Mouse (Mus musculus) 3T3-L1 (cell line): ENCODE results near the gene Csrnp1.
A peak's percentile ranks its signal among the peaks of the same experiment; 100 is the strongest.
"Not testable (repeated sequence)": the region's sequence is repeated elsewhere in the genome, so short reads cannot be mapped to it uniquely, and the experiment has no call there.

Experiments
- DNase-seq: peaks from one replicate; pipeline ENCODE4 v3.0.0-alpha.2; 2015; ENCODE audit warnings: low read depth, low spot score

Gene Csrnp1

DNA sequence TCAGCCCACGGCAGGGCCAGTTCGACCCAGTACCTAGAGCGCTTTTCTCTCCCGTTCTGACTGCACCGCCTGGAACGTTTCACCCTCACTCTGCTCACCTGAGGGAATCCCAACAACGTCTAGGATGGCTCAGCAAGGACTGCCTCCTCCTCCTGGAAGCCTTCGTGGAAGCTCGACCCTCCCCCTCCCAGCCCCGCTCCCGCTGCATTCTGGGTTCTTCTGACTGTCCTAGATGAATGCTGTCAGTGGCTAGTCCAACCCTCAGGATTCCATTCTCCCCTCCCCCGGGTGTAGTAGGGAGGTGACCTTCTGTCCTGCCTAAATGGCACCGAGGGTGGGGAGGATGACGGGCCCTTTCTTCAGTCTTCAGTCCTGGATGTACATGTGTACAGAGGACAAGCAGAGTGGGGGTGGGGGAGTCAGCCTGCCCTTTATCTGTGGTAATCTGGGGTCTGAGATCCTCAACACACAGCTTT, at the start of gene Csrnp1:
Gene Csrnp1 (minus strand): TSS at position 123 of the 476 bp plus-strand sequence.
- no peak for DNase-seq

- DNase-seq, result no peak
Observed at GRCm38 (mm10) chr9:120032710-120033109, 48.3 kb upstream of the Csrnp1 start.

DNA sequence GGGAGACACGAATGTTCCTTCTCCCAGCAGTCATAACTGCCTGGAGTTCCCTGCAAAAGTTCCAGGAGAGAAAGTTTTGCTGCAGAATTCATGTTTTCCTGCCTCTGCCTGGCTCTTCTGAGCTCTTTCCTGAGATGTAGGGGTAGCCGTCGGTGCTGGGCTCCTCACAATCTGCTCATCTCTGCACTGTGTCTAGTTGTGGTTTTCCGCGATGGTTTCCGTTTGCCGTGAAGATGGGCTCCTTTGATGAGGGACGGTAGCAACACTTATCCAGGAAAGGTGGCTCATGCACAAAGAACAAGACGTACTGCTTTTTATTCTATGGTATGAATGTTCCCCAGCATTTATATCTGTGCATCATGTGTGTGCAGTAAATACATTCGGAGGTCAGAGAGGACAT, 46.0 kb upstream of the Csrnp1 start:
- DNase-seq, result no peak

GRCm38 (mm10) chr9:120029880-120030279, 45.4 kb upstream of the Csrnp1 start:
- DNase-seq, result no peak

DNA sequence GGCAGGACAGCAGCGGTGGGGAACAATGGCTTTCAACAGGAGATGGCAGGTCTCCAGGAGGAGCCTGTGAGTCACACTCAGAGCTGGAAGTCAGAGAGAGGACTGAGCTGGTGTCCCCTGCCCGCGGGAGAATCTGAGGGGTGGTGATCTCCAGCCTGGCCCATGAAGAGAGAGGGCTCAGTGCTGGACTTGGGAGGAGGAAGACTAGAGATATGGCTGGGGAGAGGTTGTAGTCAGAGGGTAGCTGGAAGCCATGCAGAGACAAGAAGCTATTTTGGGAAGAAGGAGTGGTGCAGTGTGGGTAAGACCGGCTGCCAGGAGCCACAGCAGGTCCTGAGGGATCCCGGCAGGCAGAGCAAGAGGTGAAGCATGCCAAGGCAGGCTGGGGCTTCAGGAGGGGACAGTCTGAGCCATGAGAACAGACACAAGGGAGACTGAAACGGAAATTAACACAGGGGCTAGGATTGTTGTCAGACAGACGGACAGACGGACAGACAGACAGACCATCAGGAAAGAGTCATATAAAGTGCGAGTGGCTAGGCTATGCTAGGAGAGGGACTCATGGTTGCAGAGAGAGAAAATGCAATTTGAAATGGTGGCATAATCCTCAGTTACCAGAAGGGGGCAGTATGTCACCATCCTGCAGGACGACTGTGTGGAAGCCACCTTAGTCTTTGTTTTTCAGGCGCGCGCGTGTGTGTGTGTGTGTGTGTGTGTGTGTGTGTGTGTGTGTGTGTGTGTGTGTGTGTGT, 43.1 kb upstream of the Csrnp1 start:
- DNase-seq, result peak; percentile 88

GRCm38 (mm10) chr9:120024625-120025024, 40.2 kb upstream of the Csrnp1 start:
- no peak for DNase-seq

DNA sequence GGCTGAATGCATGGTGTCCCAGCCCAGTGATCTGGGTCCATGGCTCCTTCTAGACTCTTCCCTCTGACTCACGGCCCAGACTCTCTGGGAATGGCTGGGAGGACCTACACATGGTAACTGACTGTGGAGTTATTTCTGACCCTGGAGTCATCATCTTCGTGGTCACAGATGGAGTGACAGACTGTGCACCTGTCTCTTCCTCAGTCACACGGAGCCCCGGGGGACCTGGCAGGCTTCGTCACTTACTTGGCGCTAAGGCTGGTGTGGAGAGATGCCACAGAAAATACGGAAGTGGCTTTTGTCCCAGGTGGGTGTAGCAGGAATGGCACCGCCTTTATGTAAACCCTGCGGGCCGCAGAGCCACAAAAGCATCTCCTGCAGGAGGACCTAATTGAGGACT, 39.7 kb upstream of the Csrnp1 start:
- no peak for DNase-seq

DNA sequence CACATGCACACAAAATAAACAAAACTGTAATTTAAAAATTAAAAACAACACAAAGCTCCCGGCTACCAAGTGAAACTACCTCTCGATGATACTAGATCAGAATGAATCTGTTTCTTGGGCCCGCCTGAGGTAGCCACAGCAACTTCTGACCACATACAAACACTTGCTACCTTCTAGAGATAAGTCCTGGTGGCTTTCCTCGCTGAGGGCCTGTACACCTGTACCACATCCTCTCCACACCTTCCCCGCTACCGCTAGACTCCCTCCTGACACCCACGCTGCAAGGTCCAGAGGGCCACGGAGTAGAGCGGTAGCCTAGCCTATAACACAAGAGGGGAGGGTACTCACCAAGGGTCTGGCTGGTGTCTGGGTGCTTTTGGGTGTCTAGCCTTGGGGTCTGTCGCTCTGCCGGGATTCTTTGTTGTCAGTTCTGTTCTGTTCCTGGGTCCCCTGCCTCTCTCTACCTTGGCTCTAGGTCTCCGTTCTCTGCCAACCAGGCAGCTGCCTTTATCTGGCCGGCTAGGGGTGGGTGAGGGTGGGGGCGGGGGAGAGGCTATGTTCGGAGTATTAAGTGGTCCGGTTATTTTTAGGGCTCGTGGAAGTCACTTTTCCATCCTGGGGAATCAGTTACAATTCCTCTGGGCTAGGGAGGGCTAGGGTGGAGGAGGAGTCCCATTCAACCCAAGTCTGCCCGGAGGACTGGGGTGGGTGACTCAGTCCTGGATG, 38.8 kb upstream of the Csrnp1 start, which contains the start of gene Xirp1:
Gene Xirp1 (minus strand): TSS at position 513 of the 726 bp plus-strand sequence.
- no peak for DNase-seq

DNA sequence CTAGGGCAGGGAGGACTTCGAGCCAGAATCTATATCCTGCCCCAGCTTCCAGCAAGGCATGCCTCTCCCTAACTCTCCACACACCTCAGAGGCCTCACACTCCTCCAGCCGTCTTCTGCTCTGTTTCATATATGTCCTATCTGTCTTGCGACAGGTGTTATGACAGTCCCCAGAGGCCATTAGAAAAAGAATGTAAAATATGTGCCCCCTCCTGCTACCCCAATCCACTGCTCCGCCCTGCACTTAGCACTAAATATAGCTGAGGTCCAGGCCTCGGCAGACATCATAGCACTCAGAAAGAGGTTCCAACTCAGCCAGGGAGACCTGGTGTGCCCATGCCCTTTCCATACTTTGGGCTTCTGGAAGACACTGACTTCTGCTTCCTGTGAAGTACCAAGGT, 36.7 kb upstream of the Csrnp1 start:
- DNase-seq, result no peak

GRCm38 (mm10) chr9:120020285-120020890, 35.9 kb upstream of the Csrnp1 start:
- peak; percentile 92 for DNase-seq

GRCm38 (mm10) chr9:120016956-120017355, 32.5 kb upstream of the Csrnp1 start:
- no peak for DNase-seq

GRCm38 (mm10) chr9:120014828-120015227, 30.4 kb upstream of the Csrnp1 start:
- no peak for DNase-seq

- DNase-seq, result peak; percentile 82
Observed at GRCm38 (mm10) chr9:120013251-120013820, 28.9 kb upstream of the Csrnp1 start.

DNA sequence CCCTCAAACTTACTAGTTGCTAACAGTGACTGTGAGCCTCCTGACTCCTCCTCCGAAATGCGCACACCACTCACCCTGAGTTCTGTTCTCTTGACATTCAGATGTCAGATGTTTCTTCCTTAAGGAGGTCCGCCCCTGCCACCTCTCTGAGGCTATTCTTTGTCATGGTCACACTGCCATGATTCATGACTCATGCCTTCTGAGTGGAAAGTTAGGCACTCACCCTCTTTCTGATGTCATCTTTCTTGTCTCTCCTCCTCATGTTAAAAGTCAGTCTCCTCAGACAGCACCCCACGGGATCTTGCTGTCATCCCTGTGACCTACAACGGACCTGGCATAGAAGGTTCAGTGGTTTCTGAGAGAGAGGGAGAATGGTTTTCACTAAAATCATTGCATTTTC, 28.3 kb upstream of the Csrnp1 start:
- DNase-seq, result peak; percentile 68

- not testable (repeated sequence) for DNase-seq
Observed at GRCm38 (mm10) chr9:120012161-120012560, 27.7 kb upstream of the Csrnp1 start.

DNA sequence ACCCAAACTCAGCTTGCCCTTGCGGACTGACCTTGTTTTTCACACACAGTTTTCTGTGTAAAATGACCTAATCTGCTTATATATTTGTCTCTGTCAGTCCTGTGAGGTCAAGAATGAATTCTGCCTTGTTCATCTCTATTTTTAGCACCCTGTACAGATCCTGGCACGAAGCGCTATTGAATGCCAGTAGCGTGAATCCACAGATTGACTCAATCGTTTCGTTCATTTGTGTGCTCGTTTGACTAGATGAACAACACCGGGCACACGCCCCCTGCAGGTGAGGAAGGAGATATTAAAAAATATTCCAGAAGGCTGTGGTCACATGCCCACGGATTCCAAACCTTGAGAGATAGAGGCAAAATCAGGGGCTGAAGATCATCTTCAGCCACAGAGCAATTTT, 27.1 kb upstream of the Csrnp1 start:
- DNase-seq, result peak; percentile 97

DNA sequence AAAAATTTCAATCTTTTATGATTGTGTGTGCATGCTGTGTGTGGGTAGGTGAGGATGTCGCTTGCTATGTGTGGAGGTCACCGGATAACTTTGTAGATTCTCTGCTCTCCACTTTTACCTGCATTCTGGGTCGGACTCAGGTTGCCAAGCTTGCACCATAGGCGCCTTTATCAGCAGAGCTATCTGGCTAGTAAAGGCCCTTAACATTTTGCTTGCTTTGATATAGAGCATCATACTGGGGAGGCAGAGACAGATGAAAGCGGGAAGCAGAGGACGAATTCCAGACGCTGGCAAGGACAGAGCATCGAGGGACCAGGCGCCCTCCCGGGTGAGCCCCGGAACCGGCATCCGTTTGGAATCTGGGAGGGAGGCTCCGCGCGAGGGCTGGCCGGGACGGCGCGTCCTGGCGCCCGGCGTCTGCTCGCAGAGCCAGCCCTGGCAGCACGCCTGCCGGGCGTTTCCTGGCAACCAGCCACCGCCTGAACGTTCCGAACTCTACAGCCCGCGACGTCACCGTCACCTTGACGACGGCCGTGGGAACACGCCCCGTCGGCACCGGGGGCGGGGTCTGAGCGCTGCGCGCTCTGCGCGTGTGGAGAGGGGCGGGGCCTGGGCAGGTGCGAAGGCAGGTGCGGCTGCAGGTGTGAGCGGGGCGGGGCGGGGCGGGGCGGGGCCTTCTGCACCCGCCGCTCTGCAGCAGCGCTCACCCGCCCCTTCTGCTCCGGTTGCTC, 26.5 kb upstream of the Csrnp1 start:
- peak; percentile 85 for DNase-seq

DNA sequence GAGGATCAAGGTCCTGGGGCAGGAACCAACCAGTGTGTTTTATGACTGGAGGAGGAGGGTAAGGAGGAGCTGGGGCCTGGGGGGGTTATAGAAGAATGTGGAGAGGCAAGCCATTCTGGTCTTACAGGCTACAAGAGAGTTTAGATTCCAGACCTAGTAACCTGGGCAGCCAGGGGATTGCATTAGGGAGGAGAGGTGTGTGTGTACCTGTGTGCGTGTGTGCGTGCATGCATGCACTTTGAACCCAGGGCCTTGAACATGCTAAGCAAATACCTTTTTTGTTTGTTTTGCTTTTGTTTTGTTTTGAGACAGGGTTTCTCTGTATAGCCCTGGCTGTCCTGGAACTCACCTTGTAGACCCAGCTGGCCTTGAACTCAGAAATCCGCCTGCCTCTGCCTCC, 25.4 kb upstream of the Csrnp1 start:
- no peak for DNase-seq

GRCm38 (mm10) chr9:120009226-120009841, 24.9 kb upstream of the Csrnp1 start:
- no peak for DNase-seq

DNA sequence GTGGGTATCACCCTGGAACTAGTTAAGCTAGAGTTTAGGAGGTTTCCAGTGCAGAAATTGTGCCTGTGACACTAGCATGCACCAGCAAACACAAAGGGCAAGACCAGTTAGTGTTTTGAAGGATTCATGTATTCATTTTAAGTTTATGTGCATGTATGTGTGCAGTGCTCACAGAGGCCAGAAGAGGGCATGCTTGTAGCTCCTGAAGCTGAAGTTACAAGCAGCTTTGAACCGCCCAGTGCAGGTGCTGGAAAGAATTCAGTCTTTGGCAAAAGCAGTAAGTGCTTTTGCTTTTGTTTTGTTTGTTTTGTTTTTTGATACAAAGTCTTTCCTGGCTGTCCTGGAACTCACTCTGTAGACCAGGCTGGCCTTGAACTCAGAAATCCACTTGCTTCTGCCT, 23.4 kb upstream of the Csrnp1 start:
- DNase-seq, result no peak

DNA sequence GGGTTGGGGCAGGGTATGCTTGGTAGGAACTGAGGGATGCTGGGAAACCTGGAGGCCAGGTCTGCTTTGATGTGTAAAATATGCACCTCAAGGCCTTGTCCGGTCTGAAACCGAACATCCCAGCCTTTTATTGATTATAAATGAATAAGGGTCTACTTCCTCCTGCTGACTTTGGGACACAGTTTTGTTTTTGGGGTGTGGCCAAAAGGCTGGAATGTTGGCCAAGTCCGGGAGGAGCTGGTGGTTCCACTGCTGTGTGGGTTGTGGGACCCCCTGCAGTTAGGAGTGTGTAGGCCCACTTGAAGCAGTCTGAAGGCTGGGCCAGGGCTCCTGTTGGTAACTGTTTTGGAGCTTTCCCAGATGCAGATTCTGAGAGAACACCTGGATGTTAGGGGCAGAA, 21.5 kb upstream of the Csrnp1 start:
- no peak for DNase-seq
